Comparison of ENCODE assay signal across 8 mouse cellular contexts in the genomic region with DNA sequence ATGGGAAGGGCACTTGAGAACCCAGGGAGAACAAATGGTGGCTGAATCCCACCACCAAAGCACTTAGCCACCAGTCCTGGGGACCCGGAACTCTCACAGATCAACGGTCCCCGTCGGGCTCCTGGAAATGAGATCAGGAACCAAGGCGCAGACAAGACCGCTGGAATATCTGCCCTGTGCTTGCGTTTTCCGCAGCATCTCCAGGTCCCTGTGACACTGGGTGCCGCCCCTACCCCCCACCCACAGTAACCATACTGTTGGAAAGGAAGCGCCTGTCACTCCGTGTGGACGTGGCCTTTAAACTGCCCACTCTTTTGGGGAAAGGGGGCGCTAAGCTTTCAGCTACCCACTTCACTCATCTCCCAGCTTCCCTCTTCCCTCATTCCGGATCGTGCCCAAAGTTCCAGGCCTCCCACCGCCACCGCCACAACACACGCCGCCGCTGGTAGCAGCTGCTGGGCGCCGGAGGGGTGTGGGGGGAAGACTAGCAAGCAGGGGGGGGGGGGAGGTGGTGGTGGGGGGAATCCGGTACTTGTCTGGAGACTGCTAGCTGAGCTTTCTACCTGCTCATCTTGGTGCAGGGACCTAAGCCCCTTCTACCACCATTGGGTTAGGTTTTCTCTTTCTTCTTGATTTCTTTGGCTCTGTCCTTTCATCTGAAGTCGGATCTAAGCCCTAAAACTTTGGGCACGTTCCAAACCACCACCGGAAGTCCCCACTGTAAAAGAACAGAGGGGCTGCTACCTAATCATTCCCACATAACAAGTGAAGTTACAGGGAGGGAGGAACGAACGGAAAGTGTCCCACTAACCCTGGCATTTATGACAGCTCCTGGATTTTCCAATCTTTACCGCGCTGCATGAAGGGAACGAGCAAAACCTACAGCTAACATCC. TPM values are rescaled to one million over a fixed set of nuclear protein-coding genes. Genes with fewer than 3 reads are reported as not detected.
DNase-seq lines count a peak whose midpoint lies in the region; ATAC-seq lines count a peak whose summit lies in the region.

No protein-coding gene starts in this region.

- no peaks in the 10 kb centered on the region for H3K9me3 ChIP-seq in embryonic facial prominence, embryonic 14.5 days (ENCODE audit: control insufficient read depth, low read length)
- no peaks in the 10 kb centered on the region for H3K9me3 ChIP-seq in hindbrain, embryonic 11.5 days (ENCODE audit: control insufficient read depth, low read length)

- DNase-seq in left cerebral cortex, adult 18-20 months (ENCODE audit: low spot score in 2 of 2): peak; percentile 26 to 44
- DNase-seq in left cerebral cortex, adult 11 months (ENCODE audit: low spot score): no peak
- peak; percentile 78 for DNase-seq in embryonic facial prominence, embryonic 14.5 days (ENCODE audit: low spot score)
- DNase-seq in hindbrain, embryonic 11.5 days (ENCODE audit: low spot score): peak; percentile 59
- DNase-seq in lung, postnatal 10 days: peak; percentile 60
- DNase-seq in testis, postnatal 10 days (ENCODE audit: low spot score): peak; percentile 52
- DNase-seq in ovary, adult 18-20 months (ENCODE audit: low spot score): no peak
- no peak for DNase-seq in MN1 (ENCODE audit: low spot score)

- WGBS in embryonic facial prominence, embryonic 14.5 days: 3% methylated on average over 30 of the region's 31 CpGs
- WGBS in hindbrain, embryonic 11.5 days: 5% methylated on average over 28 of the region's 31 CpGs

- 0 out of 2 replicates have a peak, but pooled peaks have one; percentile 7 for ATAC-seq in embryonic facial prominence, embryonic 14.5 days (ENCODE audit: low read depth)
- no peak for ATAC-seq in hindbrain, embryonic 11.5 days (ENCODE audit: low FRiP score)

- H3K4me3 ChIP-seq in embryonic facial prominence, embryonic 14.5 days (ENCODE audit: low read depth, low read length): peak overlapping the region; percentile 75
- peak overlapping the region; percentile 79 for H3K4me3 ChIP-seq in hindbrain, embryonic 11.5 days (ENCODE audit: low read depth, low read length)

- H3K27me3 ChIP-seq in embryonic facial prominence, embryonic 14.5 days (replicated peaks; ENCODE audit: control insufficient read depth, insufficient read depth, low read length): no peaks in the 10 kb centered on the region
- peaks cover 3% of the 10 kb centered on the region; the same call in 1 of the 2 replicates for H3K27me3 ChIP-seq in hindbrain, embryonic 11.5 days (ENCODE audit: control insufficient read depth, insufficient read depth, low read length)

- peak overlapping the region; percentile 77 for H3K4me2 ChIP-seq in embryonic facial prominence, embryonic 14.5 days (ENCODE audit: low read depth, low read length)
- peak overlapping the region; percentile 94 for H3K4me2 ChIP-seq in hindbrain, embryonic 11.5 days (replicated peaks; ENCODE audit: low read depth, low read length)

- H3K27ac ChIP-seq in embryonic facial prominence, embryonic 14.5 days (replicated peaks; ENCODE audit: low read depth, low read length): peak overlapping the region; percentile 98
- no peak overlapping the region for H3K27ac ChIP-seq in hindbrain, embryonic 11.5 days (ENCODE audit: low read depth, low read length)

- H3K4me1 ChIP-seq in embryonic facial prominence, embryonic 14.5 days (ENCODE audit: control insufficient read depth, insufficient read depth, low read length): no peaks in the 10 kb centered on the region
- peaks cover 4% of the 10 kb centered on the region for H3K4me1 ChIP-seq in hindbrain, embryonic 11.5 days (replicated peaks; ENCODE audit: control insufficient read depth, insufficient read depth, low read length)

- H3K36me3 ChIP-seq in embryonic facial prominence, embryonic 14.5 days (ENCODE audit: control insufficient read depth, insufficient read depth, low read length): no peaks in the 10 kb centered on the region
- no peaks in the 10 kb centered on the region for H3K36me3 ChIP-seq in hindbrain, embryonic 11.5 days (ENCODE audit: control insufficient read depth, insufficient read depth, low read length)

- H3K9ac ChIP-seq in embryonic facial prominence, embryonic 14.5 days (ENCODE audit: low read depth, low read length): peak overlapping the region; percentile 96
- peak overlapping the region; percentile 49 for H3K9ac ChIP-seq in hindbrain, embryonic 11.5 days (ENCODE audit: low read depth, low read length)

RNA-seq across cellular contexts. Expression of gene Cdh11, which starts 1.3 kb away (rescaled TPM):
- total RNA-seq in left cerebral cortex, adult 18-20 months (2021): 10 to 100 TPM; 48.1 to 56.3 TPM
- 207 and 239 TPM in 2 replicates for polyA plus RNA-seq in embryonic facial prominence, embryonic 14.5 days (2014; fragmentation: Nextera tagmentation; extraction: Ambion mirVana)
- 81.7 and 89.9 TPM in 2 replicates for polyA plus RNA-seq in hindbrain, embryonic 11.5 days (2014; fragmentation: Nextera tagmentation; extraction: Ambion mirVana)

Comparison
In these comparisons a context has a peak if more than half of its experiments do, and no peak if none do; other contexts are left out.
1. DNase-seq: peak in left cerebral cortex, adult 18-20 months (2 of 2), embryonic facial prominence, embryonic 14.5 days (single experiment), hindbrain, embryonic 11.5 days (single experiment), lung, postnatal 10 days (single experiment) and testis, postnatal 10 days (single experiment); none in left cerebral cortex, adult 11 months (single experiment), ovary, adult 18-20 months (single experiment) and MN1 (single experiment).